Mouse (Mus musculus) forebrain, embryonic 14.5 days (tissue): ENCODE measurements at regions not wholly inside any gene's neighbourhood (a gene's known extent, or its start where the extent isn't known, plus 50 kb on each side); places are given as distances from the start of the nearest gene placed in this dataset.

ENCODE experiments used
- ATAC-seq: fragments of 200-750 bp; cut with Nextera tagmentation; 2 replicates; pipeline ENCODE4 v1.8.0; 2017; ENCODE audit warnings: mild to moderate bottlenecking, moderate library complexity
- DNase-seq: peaks from one replicate; pipeline ENCODE4 v3.0.0-alpha.2; 2015; ENCODE audit warnings: low spot score
- H3K27ac ChIP-seq: fragments of 300-500 bp; sonication (generic); 2 replicates; pipeline ENCODE4 v1.5.1; 2014; ENCODE audit warnings: low read depth, mild to moderate bottlenecking, control low read depth, low read length, moderate library complexity
- H3K27me3 ChIP-seq: fragments of 300-500 bp; sonication (generic); replicated peaks from 2 replicates; pipeline ENCODE4 v1.6.1; 2014; ENCODE audit warnings: low read length, control low read depth, mixed read lengths; ENCODE audit not compliant: control insufficient read depth, insufficient read depth
- H3K36me3 ChIP-seq: fragments of 300-500 bp; sonication (generic); 2 replicates; pipeline ENCODE4 v1.6.1; 2014; ENCODE audit warnings: low read length, control low read depth; ENCODE audit not compliant: control insufficient read depth, insufficient read depth
- H3K4me1 ChIP-seq: fragments of 300-500 bp; sonication (generic); 2 replicates; pipeline ENCODE4 v1.6.1; 2014; ENCODE audit warnings: antibody characterized with exemption, low read length, control low read depth; ENCODE audit not compliant: control insufficient read depth, insufficient read depth
- H3K4me2 ChIP-seq: fragments of 300-500 bp; sonication (generic); 2 replicates; pipeline ENCODE4 v1.6.1; 2014; ENCODE audit warnings: mild to moderate bottlenecking, control low read depth, low read length
- H3K4me3 ChIP-seq: fragments of 300-500 bp; sonication (generic); 2 replicates; pipeline ENCODE4 v1.5.1; 2014; ENCODE audit warnings: low read depth, low read length, control low read depth
- H3K9ac ChIP-seq: fragments of 300-500 bp; sonication (generic); 2 replicates; pipeline ENCODE4 v1.6.1; 2014; ENCODE audit warnings: mild to moderate bottlenecking, low read length, control low read depth, moderate library complexity
- H3K9me3 ChIP-seq: fragments of 300-500 bp; sonication (generic); replicated peaks from 2 replicates; pipeline ENCODE4 v1.6.1; 2016; ENCODE audit warnings: low read length, control low read depth, mixed read lengths; ENCODE audit not compliant: control insufficient read depth
- WGBS: fragments of 180-500 bp; shearing (Covaris S2); extraction: QIAGEN DNeasy Blood & Tissue Kit; methylation state at CpG from one replicate; pipeline ENCODE4 v1.1.7; 2014; 5-methylcytosine and 5-hydroxymethylcytosine counted together

GRCm38 (mm10) chr17:59760889-59761288, 747.7 kb upstream of the Nudt12 start:
- Histone ChIP-seq H3K27me3 (no peaks in the 10 kb centered on the region), H3K4me1 (no peaks in the 10 kb centered on the region), H3K4me2 (no peak overlapping the region), H3K9ac (no peak overlapping the region), H3K4me3 (no peak overlapping the region), H3K36me3 (no peaks in the 10 kb centered on the region), H3K27ac (no peak overlapping the region), H3K9me3 (no peaks in the 10 kb centered on the region)
- no peak for DNase-seq
- WGBS: 90% methylated on average over 5 of the region's 5 CpGs
- ATAC-seq: no peak

- 71% methylated on average over 1 of the region's 1 CpGs for WGBS
- ATAC-seq (no peak), DNase-seq (no peak)
- Histone ChIP-seq H3K27ac (no peak overlapping the region), H3K36me3 (no peaks in the 10 kb centered on the region), H3K4me1 (no peaks in the 10 kb centered on the region), H3K4me2 (no peak overlapping the region), H3K27me3 (no peaks in the 10 kb centered on the region), H3K9ac (no peak overlapping the region), H3K9me3 (no peaks in the 10 kb centered on the region), H3K4me3 (no peak overlapping the region)
Measured at GRCm38 (mm10) chr17:59746106-59746505, 732.9 kb upstream of the Nudt12 start.
